Mouse (Mus musculus) retina, adult 2 months (tissue): ENCODE data around the gene Kif1c.

Experiments used
- DNase-seq: peaks from one replicate; pipeline ENCODE4 v3.0.0-alpha.2; 2012; ENCODE audit warnings: low read depth, low spot score

Gene Kif1c

DNA sequence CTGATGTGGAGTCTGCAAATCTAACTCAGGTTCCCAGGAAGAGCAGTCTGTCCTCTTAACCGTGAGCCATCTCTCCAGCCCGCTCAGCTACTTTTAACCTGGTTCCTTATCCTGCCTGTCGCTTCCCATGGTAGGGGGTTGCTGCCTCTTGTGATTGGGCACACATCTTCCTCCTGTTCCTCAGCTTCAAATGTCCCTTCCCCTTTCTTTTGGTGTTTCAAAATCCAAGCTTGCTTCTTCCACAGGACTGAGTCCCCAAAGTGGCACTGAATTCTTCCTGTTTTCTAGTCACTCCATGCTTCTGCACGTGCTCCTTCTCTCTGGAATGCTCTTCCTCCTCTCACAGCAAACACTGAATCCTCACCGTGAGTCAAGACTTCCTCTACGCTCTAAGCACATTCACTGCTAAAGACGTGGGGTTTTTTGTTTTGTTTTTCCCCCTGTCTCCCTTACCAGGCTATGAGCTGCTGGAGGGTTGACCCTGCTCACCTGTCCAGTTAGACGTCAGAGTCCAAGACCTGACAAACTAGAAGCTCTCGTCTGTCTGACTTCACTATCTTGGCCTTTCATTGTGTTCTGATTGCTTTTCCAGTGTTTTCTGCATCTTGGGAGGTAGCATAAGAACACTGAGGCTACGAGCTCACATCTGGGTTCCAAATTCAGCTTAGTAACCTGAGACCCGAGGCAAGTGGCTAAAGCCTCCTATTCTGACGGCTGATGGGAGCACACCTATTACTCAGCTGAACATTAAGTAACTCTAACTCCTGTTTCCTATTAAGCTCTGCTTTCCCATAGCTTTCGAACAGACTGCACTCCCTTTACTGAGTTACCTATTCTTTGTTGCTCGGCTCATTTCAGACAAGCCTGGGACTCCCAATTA, 32.8 kb upstream of the Kif1c start:
- DNase-seq: no peak

DNA sequence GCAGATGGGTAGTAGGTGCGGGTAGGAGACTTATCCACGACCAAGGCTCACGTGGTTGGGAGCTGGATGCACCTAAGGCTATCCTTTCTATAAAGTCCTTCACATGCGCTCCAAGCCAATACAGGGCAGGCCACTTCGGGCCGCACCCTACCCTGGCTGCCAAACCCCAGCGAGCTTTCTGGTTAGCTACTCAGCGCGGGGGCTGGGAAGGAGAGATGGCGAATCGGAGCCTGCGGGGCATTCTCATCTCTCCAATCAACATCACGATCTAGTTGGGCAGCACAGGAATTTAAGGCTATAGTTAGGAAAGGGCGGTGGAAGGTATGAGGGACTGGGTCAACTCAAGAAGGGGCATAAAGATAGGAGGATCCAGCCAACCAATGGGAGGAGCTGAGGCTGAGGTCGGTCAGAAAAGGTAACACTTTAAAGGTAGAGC, 32.0 kb upstream of the Kif1c start:
- DNase-seq: no peak

DNA sequence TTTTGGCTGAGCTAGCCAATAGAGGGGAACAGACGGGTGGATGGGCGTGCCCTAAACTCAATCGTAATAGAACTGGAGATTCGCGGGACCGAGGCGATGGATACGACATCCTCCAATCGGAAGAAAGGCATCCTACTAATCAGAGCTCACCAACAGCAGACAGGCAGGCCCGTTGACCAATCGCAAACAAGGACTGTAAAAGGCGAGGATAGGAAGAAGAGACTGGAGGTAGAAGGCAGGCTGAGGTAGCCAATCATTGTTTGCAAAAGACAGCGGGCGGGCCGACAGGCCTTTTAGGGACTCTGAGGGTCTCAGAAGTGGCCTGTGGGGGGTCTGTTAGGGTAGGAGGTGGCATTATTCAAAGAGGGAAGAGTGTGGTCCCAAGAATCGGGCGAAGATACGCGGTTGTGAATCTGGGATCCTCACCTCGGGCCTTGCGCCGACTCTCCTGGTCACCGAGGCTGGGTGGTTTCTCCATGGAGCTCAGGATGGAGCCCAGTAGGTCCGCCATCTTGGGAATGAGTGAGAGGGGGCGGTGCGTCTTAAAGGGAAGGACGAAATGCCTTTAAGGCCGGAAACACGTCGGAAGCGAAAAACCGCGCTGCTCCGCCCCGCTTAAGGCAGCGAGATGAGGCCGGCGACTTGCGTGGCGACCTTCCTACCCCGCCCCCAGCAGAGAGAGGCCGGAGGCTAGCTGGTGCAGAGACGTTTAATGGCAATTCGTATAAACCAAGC, 31.4 kb upstream of the Kif1c start, which contains the start of gene Spag7:
Gene Spag7, minus strand, starts transcription at position 646 of the 735 bp plus-strand sequence.
- DNase-seq: peak; percentile 97

DNA sequence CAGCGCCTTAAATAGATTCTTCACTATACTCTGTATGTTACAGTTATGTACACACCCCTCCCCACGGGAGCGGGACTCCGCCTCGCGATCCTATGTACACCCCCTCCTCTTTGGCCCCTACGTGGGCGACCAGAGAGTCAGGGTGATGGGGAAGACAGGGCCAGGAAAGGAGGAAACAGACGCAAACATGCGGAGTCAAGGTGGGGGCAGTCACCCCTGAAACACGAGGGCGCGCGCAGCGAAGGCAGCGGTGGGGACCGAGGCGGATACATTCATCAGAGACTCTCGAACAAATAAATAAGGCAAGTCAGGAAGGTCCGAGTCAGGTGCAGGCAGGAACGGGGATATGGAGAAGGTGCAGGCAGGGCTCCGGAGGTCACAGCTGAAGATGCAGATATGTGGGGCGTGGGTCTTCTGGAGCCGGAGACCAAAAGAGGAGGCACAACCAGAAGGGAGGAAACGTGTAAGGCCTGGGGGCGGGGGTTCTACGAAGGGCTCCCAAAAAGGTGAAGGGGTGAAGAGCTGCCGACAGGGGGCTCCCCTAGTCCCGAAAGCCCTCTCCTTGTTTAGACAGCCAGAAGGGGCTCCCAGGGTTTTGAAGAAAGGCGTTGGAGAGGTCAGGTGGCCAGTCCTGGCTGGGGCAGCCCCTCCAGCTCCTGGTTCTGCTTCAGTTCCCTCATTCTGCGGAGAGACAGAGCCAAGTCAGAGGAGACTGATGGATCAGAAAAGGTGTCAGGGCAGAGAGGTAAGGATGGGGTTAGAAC, 30.6 kb upstream of the Kif1c start:
- DNase-seq: peak; percentile 48

DNA sequence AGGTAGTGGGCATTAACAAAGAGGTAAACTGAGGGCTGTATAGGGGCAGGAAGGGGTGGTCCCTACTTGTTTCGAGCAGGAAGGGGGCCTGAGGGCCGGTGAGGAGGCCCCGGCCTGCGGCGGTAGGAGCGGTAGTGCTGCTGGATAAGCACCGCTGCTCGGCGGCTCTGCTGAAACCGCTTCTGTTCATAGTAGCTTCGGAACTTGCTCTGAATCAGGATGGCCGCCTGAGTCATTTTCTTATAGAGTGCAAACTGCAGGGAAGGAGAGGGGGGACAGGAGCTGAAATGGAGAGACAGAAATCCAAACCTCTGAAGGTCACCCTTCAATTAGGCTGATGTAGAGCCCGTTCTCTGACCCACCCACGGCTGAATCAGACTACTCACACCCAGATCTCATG, 29.9 kb upstream of the Kif1c start:
- DNase-seq: peak; percentile 56

DNA sequence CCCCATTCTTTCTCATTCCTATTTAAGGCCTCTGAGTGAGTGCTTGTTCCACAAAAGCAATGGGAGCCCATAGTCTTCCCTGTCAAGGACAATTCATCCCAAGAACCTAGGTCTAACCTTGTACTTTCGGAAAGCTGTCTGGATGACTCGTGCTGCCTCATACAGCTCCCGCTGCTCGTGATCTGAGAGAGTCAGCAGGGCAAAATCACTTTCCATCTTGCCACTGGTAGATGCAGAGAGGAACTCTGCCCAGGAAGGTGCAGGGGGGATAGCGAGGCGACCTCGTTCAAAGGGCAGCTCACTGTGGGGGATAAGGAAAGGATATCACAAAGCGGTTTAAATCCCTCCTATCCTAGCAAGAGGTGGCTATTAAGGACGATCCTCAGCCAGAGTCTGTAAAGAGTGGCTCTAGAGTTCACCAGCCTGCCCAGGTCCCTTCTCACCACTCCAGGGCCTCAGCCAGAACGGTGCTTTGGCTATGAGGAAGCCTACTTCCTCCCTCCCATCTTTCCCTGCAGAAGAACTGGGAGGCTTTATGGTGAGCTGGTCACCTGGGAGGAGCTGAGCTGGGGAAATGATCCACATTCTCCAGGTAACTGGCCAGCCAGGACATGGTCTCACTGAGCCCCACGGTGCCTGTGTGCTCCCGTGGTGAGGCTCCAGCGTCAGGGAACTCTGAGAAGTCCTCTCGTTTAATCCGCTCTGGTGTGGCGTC, 28.9 kb upstream of the Kif1c start:
- peak; percentile 72 for DNase-seq

DNA sequence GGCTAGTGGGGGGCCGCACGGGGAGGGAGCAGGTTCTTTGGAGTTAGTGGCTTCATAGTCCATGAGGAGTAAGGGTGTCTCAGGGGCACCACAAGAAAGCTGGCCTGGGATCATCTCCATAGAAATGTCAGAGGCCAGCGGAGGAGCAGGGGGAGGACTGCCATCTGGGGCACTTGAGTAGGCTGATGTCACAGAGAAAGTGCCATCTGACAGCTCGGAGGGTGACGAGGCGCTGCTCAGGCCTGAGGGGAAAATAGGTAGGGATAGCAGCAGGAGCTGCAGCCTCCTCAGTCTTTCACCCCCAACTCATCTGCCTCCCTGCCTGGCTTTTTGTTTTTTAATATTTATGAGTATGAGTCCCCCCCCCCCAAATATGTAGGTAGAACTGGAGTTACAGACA, 26.3 kb upstream of the Kif1c start:
- no peak for DNase-seq

DNA sequence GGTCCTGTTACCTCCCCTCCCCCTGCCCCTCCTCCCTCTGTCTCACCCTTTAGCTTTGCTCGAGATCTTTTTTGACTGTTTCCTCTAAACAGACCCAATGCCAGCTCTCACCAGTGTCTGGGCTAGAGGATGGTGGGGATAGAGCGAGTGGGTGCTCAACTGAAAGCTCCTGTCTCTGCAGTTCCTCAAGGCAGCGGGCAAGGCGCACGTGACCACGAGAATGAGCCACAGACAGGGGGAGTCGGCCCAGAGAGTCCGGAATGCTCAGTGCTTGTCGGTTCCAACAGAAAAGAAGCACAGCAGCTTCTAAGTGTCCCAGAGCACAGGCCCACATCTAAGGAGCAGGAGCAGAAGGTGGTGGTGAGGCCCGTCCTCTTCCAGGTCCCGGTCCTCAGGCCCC, 25.8 kb upstream of the Kif1c start:
- DNase-seq: no peak

DNA sequence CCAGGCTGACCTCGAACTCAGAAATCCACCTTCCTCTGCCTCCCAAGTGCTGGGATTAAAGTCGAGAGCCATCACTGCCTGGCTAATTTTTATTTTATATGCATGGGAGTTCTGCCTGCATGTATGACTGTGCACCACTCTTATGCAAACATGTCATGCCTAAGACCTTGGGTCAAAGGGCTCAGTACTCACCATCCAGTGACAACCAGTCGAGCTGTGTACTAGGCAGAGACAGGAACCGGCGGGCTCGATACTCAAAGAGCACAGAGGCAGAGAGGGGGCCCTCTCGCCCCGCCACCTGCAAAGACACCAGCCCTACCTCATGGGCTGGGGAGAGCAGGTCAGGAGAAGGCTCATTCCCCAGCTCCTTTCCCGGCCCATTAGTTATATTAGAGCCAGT, 22.3 kb upstream of the Kif1c start:
- no peak for DNase-seq

DNA sequence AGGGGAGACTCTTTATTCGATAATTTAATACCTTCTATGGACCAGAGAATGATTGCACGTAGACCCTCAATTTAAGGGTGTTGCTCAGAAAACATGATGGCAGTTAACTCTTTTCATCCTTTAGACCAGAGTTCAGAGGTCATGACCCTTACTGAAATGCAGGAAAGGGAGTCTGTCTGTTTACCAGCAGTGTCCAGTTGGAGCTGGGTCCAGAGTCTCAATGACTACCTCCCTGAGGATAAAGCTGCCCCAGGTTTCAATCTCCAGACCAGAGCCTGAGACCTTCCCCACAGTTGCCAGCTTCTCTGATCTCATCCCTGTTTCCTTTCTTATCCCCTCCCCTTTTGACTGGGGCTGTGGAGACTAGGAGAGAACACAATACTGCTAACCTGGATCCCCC, 21.8 kb upstream of the Kif1c start:
- no peak for DNase-seq

DNA sequence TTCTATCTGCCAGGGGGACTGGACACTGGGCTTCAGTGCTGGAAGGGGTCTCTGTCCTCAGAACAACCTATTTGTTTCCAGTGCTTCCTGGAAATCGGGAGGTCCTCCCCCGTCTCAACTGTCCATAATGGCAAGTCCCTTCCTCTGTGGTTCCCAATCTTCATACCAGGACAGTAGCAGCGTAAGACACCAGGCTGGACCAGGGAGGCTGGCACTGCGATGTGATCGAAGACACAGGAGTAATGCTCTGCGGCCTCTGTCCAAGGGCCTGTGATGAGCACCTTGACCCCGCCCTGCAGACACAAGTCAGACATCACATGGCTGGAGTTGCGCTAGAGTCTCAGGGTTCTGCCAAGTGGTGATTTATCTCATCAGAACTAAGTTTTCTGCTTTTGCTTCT, 21.0 kb upstream of the Kif1c start:
- DNase-seq: no peak

DNA sequence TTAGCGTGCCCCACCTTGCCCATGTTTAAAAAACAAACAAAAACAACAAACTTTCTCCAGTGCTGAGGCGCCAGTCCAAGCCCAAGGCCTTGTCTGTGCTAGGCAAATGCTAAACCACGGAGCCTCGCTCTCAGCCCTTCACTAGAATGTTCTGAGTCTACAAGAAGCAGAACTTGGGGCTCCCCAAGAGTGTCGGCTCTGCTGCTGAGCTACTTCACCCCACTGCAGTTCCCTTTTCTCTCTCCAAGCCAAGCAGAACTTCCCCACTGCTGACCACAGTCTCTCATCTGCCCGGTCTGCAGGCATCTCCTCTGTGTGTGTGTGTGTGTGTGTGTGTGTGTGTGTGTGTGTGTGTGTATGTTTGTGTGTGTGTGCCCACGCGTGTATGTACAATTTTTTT, 20.5 kb upstream of the Kif1c start:
- DNase-seq: no peak

DNA sequence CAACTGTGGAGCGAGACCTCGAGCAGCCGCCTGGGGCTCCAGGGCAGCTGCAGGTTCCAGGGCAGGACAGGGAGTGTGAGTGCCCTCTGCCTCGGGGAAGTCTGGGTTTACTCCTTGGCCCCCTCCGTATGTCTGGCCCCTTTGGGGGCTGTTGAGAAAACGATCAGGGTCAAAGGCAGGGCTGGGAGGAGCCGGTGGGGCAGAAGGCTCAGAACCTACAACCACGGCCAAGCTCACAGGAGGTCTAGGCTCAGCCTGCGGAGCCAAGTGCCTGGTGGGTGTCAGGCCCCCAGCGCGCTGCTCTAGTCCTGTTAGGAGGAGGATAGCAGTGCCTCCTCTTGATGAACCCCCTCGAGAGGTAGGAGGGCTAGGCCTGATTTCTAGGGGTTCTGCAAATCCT, 19.2 kb upstream of the Kif1c start:
- no peak for DNase-seq

DNA sequence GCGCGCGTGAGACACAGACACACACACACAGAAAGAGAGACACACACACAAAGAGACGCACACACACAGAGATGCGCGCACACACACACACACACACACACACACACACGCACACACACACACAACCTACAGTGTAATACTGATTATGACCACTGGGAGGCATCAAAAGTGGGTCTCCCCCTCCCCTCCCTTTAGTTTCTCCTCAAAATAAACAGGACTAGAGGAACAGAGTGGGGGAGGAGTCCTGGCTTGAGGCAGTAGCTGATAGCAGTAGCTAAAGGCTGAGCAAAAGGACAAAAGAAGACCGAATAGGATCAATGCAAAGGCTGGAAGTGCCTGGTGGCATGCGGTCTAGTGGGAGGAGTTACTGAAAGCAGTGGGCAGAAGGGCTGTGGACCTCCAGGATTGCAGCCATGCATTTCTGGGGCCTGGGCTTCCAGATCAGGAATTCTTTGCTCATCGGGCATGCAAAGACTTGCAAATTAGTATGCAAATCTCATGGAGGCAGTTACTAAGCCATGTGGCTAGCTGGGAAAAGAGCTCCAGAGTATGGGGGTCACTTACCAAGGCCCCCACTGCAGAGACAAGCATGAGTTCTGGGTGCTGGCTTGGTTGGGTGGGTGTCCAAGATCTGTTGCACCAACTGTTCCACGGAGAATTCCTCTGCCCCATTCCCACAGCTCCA, 18.3 kb upstream of the Kif1c start:
- no peak for DNase-seq

DNA sequence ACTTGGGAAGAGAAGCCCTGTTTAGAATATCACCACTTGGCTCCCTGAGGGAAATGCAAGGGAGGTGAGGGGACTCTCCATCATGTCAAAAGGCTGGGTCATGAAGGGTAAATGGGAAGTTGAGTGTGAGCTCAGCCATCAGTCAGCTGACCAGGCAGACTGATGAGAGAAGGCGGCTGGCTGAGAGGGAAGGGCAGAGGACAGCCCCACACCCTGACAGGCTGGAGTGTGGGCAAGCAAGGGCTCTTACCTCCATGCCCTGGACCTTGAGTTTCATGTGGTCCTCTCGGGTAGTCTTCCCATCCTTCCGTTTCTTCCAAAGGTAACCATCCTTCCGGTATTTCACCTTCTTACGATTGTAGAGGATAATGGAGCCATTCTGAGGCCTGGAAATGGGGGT, 16.7 kb upstream of the Kif1c start:
- DNase-seq: no peak

DNA sequence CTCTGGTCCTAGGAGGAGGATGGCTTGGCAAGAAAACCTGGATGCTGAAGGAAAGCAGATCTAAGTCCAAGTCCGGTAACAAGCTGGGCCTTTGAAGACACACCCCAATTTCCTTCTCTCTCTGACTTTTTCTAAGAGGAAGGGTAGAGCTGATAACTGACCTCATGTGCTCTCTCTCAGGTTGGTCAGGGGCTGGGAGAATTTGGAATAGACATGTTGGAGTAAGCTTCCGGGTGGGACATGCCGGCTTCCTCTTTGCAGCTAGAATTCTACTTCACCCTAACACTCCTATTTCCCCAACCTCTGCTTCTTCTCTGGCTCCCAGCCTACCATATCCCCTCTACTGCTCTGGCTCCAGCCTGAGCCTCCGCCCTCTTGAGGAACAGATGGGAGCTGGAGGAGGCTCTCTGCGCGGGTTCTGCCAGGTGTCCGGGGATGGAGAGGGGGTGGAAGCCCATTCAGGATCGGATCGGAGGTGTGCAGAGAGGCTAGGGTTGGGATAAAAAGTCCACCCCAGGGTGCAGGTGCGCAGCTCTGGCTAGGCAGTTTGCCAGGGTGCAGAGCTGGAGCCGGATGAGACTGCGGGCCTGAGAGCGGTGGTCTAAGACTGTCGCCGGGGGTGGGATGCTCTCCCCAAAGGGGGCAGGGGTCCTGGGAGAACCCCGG, 13.3 kb upstream of the Kif1c start:
- no peak for DNase-seq

DNA sequence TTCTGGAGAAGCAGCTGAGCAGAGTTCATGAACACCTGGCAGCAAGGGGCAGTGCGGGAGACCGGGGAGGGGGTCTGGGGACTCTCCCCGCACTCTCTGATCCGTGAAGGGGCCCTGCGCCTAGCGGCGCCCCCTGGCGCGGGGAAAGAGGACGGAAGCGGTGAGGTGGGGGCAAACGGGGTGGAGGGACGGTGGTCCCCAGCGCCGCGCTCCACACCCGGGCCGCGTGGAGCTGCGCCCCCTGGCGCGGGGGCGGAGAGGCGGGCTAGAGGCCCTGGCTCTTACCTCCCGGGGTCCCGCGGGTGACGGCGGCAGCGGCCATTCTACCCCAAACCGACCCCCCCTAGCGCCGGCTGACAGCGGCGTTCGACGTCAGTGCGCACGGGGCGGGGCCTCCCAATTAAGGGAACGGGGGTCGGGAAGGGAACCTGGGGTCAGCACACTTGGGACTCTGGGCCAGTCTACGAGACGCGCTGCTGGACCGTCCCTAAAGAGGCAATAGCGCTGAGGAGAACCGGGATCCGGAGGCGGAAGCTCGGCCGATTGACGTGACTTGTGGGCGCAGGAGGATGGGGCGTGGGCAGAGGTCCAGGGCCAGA, 12.6 kb upstream of the Kif1c start, which contains the start of gene Camta2:
Gene Camta2, minus strand, starts transcription at position 505 of the 599 bp plus-strand sequence.
- DNase-seq: no peak

DNA sequence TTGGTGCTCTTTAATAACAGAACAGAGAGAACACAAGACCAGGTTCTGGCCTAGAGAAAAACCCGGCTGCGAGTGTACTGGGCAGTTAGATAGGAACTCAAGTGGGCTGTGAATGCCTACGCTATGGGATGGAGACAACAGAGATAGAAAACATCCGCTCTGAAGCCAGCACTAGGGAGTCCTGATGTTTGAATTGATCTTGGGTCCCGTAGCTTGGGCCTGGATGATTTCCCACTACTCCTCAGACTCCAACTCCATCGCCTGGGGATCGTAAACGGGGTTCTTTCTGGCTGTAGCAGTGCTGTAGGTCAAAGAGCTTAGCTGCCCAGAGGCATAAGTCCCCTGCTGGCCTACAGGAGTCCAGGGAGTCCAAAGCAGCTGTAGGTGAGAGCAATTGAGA, 12.0 kb upstream of the Kif1c start:
- no peak for DNase-seq

DNA sequence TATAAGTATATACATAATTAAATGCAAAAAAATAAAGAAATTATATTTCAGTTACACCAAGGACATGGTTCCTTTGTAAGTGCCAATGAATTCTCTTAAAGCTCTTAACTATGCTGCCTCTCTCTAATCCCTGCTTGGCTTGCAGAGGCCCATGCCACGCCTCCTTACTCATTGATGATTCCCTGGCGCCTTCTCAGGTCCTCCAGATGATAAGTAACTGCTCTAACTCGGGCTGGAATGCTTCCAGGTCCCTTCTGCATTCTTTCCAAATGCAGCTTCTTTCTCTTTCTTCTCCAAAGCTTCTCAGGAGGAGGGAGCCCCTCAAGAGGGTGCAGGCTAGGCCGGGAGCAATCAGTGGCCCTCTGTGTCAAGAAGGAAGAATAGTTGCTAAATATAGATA, 10.8 kb upstream of the Kif1c start:
- no peak for DNase-seq

DNA sequence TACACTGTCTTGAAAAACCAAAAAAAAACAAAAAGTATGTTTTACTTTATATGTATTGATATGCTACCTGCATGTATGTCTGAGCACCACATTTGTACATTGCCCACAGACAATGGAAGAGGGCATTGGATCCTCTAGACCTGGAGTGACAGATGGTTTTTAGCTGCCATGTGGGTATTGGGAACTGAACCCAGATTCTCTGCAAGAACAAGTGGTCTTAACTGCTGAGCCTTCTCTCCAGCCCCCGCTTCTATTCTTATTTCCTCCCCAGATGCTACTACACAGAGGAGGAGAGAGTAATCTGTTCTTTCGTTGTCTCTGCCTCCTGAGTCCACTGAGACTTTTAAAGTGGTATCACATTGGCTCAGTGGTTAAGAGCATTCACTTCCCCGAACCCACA, 6.8 kb upstream of the Kif1c start:
- no peak for DNase-seq
